Comparison of ENCODE assay signal across 8 mouse cellular contexts in the genomic region with DNA sequence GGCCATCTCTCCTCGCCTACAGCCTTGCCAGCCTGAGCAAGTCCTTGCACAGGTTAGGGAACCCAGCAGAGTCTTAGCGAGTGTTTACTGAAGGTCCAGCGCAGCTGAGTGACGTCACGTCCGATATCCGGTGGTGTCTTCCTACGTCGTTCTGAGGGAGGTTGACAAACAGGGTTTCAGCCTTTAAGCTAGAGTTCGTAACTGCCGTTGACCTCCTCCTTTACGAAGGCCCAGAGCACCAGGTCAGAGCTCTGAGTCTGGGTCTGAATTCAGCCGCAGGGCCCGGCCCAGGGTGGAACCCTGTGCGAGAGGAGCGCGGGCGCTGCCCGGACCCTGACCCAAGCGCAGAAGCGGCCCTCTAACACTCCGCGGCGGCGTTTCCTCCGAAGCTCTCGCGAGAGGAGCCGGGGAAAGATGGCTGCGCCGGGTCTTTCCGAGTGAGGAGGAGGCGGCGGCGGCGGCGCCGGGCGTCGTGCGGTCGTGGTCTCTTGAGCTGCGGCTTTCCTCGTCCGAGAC. TPM values are rescaled to one million over a fixed set of nuclear protein-coding genes. Genes with fewer than 3 reads are reported as not detected.
DNase-seq lines count a peak whose midpoint lies in the region; ATAC-seq and TF ChIP-seq lines count a peak whose summit lies in the region.

Gene Ankrd13c (plus strand): TSS at position 397 of the 516 bp plus-strand sequence.

- under 1% methylated on average over 34 of the region's 45 CpGs for WGBS in forebrain, embryonic 10.5 days
- WGBS in heart, embryonic 15.5 days = under 1% methylated on average over 45 of the region's 45 CpGs
- WGBS in liver, embryonic 14.5 days (ENCODE audit: insufficient replicate concordance) = under 1% methylated on average over 45 of the region's 45 CpGs
- WGBS in neural tube, embryonic 11.5 days = under 1% methylated on average over 45 of the region's 45 CpGs
- under 1% methylated on average over 44 of the region's 45 CpGs for WGBS in stomach, postnatal 0 days

- peak within 1 kb of the TSS; percentile 97 for H3K27ac ChIP-seq in forebrain, embryonic 10.5 days
- H3K27ac ChIP-seq in heart, embryonic 15.5 days = peak within 1 kb of the TSS; percentile 99
- H3K27ac ChIP-seq in liver, embryonic 14.5 days = peak within 1 kb of the TSS; percentile 78
- peak within 1 kb of the TSS; percentile 95 for H3K27ac ChIP-seq in neural tube, embryonic 11.5 days (ENCODE audit: low read depth, low read length)
- H3K27ac ChIP-seq in stomach, postnatal 0 days (replicated peaks) = peak within 1 kb of the TSS; percentile 98

- H3K9me3 ChIP-seq in forebrain, embryonic 10.5 days = no peaks in the 10 kb centered on the region
- H3K9me3 ChIP-seq in heart, embryonic 15.5 days (replicated peaks) = no peaks in the 10 kb centered on the region
- no peaks in the 10 kb centered on the region for H3K9me3 ChIP-seq in liver, embryonic 14.5 days (ENCODE audit: control insufficient read depth, low read length)
- no peaks in the 10 kb centered on the region for H3K9me3 ChIP-seq in neural tube, embryonic 11.5 days (ENCODE audit: control insufficient read depth, low read length)
- H3K9me3 ChIP-seq in stomach, postnatal 0 days (ENCODE audit: control insufficient read depth, low read length) = no peaks in the 10 kb centered on the region

- TF ChIP-seq CTCF in liver, embryonic 14.5 days (IDR thresholded peaks at IDR 0.05; ENCODE audit: low read depth) = no peak
- no peak for TF ChIP-seq CTCF in stomach, postnatal 0 days (IDR thresholded peaks at IDR 0.05; ENCODE audit: low read depth)

- H3K4me2 ChIP-seq in heart, embryonic 15.5 days = peak within 1 kb of the TSS; percentile 72
- peak within 1 kb of the TSS; percentile 90 for H3K4me2 ChIP-seq in liver, embryonic 14.5 days (ENCODE audit: low read depth)
- peak within 1 kb of the TSS; percentile 89 for H3K4me2 ChIP-seq in neural tube, embryonic 11.5 days (ENCODE audit: low read depth)
- H3K4me2 ChIP-seq in stomach, postnatal 0 days (replicated peaks; ENCODE audit: low read depth) = peak within 1 kb of the TSS; percentile 91

- peaks cover 25% of the 10 kb centered on the region for H3K4me1 ChIP-seq in forebrain, embryonic 10.5 days
- peaks cover 16% of the 10 kb centered on the region for H3K4me1 ChIP-seq in heart, embryonic 15.5 days (replicated peaks)
- H3K4me1 ChIP-seq in liver, embryonic 14.5 days (replicated peaks; ENCODE audit: control insufficient read depth in 2 of 2, insufficient read depth in 2 of 2, low read length in 1 of 2) = peaks cover 5 to 8% of the 10 kb centered on the region in 2 experiments; a peak in 2 of 4 replicates
- peaks cover 3% of the 10 kb centered on the region; the same call in 1 of the 2 replicates for H3K4me1 ChIP-seq in neural tube, embryonic 11.5 days (ENCODE audit: control insufficient read depth, insufficient read depth, low read length)
- no peaks in the 10 kb centered on the region for H3K4me1 ChIP-seq in stomach, postnatal 0 days (replicated peaks; ENCODE audit: control insufficient read depth, insufficient read depth)

- TF ChIP-seq EP300 in liver, embryonic 14.5 days (IDR thresholded peaks at IDR 0.05; ENCODE audit: low read depth) = peak; percentile 34; the same call in 1 of the 2 replicates
- peak; percentile 92 for TF ChIP-seq EP300 in stomach, postnatal 0 days (optimal IDR thresholded peaks at IDR 0.05)

- H3K9ac ChIP-seq in heart, embryonic 15.5 days = peak within 1 kb of the TSS; percentile 96
- peak within 1 kb of the TSS; percentile 96 for H3K9ac ChIP-seq in liver, embryonic 14.5 days (replicated peaks)
- peak within 1 kb of the TSS; percentile 97 for H3K9ac ChIP-seq in neural tube, embryonic 11.5 days (ENCODE audit: low read length)
- H3K9ac ChIP-seq in stomach, postnatal 0 days (ENCODE audit: low read length) = peak within 1 kb of the TSS; percentile 97

- H3K27me3 ChIP-seq in forebrain, embryonic 10.5 days (ENCODE audit: poor library complexity, severe bottlenecking) = no peaks in the 10 kb centered on the region
- H3K27me3 ChIP-seq in heart, embryonic 15.5 days = no peaks in the 10 kb centered on the region
- H3K27me3 ChIP-seq in liver, embryonic 14.5 days (ENCODE audit: control insufficient read depth, insufficient read depth, low read length) = no peaks in the 10 kb centered on the region
- no peaks in the 10 kb centered on the region for H3K27me3 ChIP-seq in neural tube, embryonic 11.5 days (ENCODE audit: control insufficient read depth, insufficient read depth, low read length)
- H3K27me3 ChIP-seq in stomach, postnatal 0 days (ENCODE audit: control insufficient read depth, insufficient read depth, low read length) = no peaks in the 10 kb centered on the region

- peak; percentile 94 for ATAC-seq in heart, embryonic 15.5 days (replicated peaks; ENCODE audit: insufficient number of reproducible peaks, insufficient read depth, low FRiP score, low read depth)
- ATAC-seq in liver, embryonic 14.5 days (ENCODE audit: insufficient read depth) = peak; percentile 94
- peak; percentile 99 for ATAC-seq in neural tube, embryonic 11.5 days (ENCODE audit: insufficient read depth, low FRiP score, low TSS enrichment)
- ATAC-seq in stomach, postnatal 0 days (ENCODE audit: low FRiP score, low TSS enrichment) = peak; percentile 99

- peak within 1 kb of the TSS; percentile 98 for H3K4me3 ChIP-seq in forebrain, embryonic 10.5 days
- H3K4me3 ChIP-seq in heart, embryonic 15.5 days = peak within 1 kb of the TSS; percentile 97
- H3K4me3 ChIP-seq in liver, embryonic 14.5 days (ENCODE audit: insufficient read depth in 1 of 2, low read depth in 2 of 2, low read length in 2 of 2) = peak within 1 kb of the TSS; percentile 84 to 93
- peak within 1 kb of the TSS; percentile 94 for H3K4me3 ChIP-seq in neural tube, embryonic 11.5 days (ENCODE audit: low read depth, low read length)
- peak within 1 kb of the TSS; percentile 97 for H3K4me3 ChIP-seq in stomach, postnatal 0 days (ENCODE audit: low read depth, low read length)

- peak; percentile 84 to 90 for DNase-seq in CD8-positive naive resting alpha-beta T cell, adult 2 months (ENCODE audit: low read depth in 2 of 2, low spot score in 2 of 2)
- DNase-seq in c-Kit-positive CD71-negative TER-119-negative erythroid progenitor cells, embryonic 14.5 days (ENCODE audit: low read depth) = peak; percentile 82
- peak; percentile 93 for DNase-seq in forebrain, embryonic 10.5 days (ENCODE audit: extremely low spot score, low spot score)
- peak; percentile 95 to 96 for DNase-seq in kidney, postnatal 25 days
- DNase-seq in liver, embryonic 14.5 days (ENCODE audit: low read depth in 3 of 3, low spot score in 3 of 3) = peak; percentile 88 to 90 (median 88)
- peak; percentile 93 for DNase-seq in neural tube, embryonic 11.5 days (ENCODE audit: low spot score)
- peak; percentile 93 for DNase-seq in stomach, postnatal 0 days (ENCODE audit: low spot score)

- H3K36me3 ChIP-seq in forebrain, embryonic 10.5 days (replicated peaks) = peaks cover 13% of the 10 kb centered on the region
- H3K36me3 ChIP-seq in heart, embryonic 15.5 days = no peaks in the 10 kb centered on the region
- no peaks in the 10 kb centered on the region; the same call in 1 of the 2 replicates for H3K36me3 ChIP-seq in liver, embryonic 14.5 days (replicated peaks; ENCODE audit: control insufficient read depth, insufficient read depth, low read depth)
- no peaks in the 10 kb centered on the region; the same call in 1 of the 2 replicates for H3K36me3 ChIP-seq in neural tube, embryonic 11.5 days (ENCODE audit: control insufficient read depth, insufficient read depth, low read length)
- no peaks in the 10 kb centered on the region for H3K36me3 ChIP-seq in stomach, postnatal 0 days (ENCODE audit: control insufficient read depth, insufficient read depth, low read length)

RNA-seq across cellular contexts. Expression of gene Ankrd13c, which starts in this region (rescaled TPM):
- polyA plus RNA-seq in forebrain, embryonic 10.5 days (2016; fragmentation: Nextera tagmentation; extraction: Ambion mirVana) = 18.1 and 19.6 TPM in 2 replicates
- polyA plus RNA-seq in heart, embryonic 15.5 days (2015; fragmentation: Nextera tagmentation; extraction: Ambion mirVana) = 18.9 and 20.9 TPM in 2 replicates
- 5.9 and 10.1 TPM in 2 replicates for polyA plus RNA-seq in liver, embryonic 14.5 days (2012; rRNA removed)
- polyA plus RNA-seq in liver, embryonic 14.5 days (2014; fragmentation: Nextera tagmentation; extraction: Ambion mirVana) = 11.4 and 11.8 TPM in 2 replicates
- polyA plus RNA-seq in neural tube, embryonic 11.5 days (2014; fragmentation: Nextera tagmentation; extraction: Ambion mirVana) = 19.7 and 19.8 TPM in 2 replicates
- 13.2 and 15.9 TPM in 2 replicates for polyA plus RNA-seq in stomach, postnatal 0 days (2015; fragmentation: Nextera tagmentation; extraction: Ambion mirVana)

Comparison
In these comparisons a context has a peak if more than half of its experiments do, and no peak if none do; other contexts are left out.
1. Peak in every context shown above with its lines: DNase-seq, ATAC-seq, H3K4me3 ChIP-seq and H3K27ac ChIP-seq.